Mouse (Mus musculus) kidney, postnatal 4 days (tissue): ENCODE measurements around the gene Etfbkmt.
A peak's percentile ranks its signal among the peaks of the same experiment; 100 is the strongest.
"Not testable (repeated sequence)": the region's sequence is repeated elsewhere in the genome, so short reads cannot be mapped to it uniquely, and the experiment has no call there.

ENCODE experiments used
- DNase-seq, 2 experiments: peaks; one replicate each; pipeline ENCODE4 v3.0.0; 2021; ENCODE audit warnings: mixed read lengths in 2 of 2

Etfbkmt gene

DNA sequence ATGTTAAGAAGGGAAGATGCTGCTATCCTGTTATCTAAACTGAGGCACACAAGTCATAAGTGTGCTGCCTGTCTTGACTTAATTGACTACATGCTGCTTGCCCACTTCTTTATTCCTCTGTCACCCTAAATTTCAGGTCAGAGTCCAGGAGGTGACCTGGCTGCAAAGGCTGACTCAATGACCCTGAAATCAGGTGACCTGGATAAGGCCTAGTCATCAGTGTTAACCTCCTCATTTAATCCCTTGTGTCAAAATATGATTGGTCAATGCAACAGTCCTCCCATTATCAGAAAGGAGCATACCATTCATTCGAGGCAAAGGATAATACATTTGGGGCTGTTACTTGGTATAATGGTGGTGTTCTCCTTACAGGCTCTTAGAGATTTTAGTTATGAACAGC lies at the start of gene Etfbkmt:
Etfbkmt (plus strand) TSS at position 379 of the 400 bp plus-strand sequence.
- no peak for DNase-seq

DNA sequence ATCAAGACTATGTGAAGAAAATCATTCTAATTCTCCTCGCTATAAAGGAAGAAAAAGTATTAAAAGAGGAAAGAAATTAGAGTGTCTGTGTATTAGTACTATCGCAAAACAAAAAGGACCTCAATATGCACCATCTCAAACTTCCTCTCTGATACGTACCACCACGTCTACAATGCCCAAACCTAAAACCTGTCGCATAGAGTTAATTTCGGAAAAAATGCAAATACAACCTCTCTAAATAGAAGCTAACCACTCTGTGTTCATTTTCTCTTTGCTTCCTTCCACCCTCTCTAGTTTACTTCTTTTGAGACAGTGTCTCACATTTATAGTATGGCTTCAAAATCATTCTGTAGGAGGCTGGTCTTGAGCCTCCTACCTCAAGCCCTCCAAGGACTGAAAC lies 47.2 kb upstream of the Etfbkmt start:
- DNase-seq, result no peak

DNA sequence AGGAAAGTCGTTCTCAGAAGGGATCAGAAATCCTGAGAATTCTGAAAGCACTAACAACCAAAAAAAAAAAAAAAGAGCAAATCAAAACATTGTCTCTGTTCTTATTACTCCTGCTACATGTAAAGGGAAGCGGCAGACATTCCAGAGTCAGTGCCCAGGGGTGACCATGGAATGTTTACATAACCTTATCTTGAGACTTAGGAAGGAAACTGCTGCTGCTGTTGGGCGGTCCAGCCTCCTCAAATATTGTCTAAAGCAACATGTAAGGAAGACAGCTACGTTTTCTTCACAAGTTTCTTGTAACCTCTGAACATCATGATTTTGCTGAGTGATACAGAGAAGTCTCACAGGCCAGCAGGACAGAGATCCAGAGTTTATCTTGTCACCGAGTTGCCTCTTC lies 46.2 kb upstream of the Etfbkmt start:
- peak; percentile 32 to 34 for DNase-seq

DNA sequence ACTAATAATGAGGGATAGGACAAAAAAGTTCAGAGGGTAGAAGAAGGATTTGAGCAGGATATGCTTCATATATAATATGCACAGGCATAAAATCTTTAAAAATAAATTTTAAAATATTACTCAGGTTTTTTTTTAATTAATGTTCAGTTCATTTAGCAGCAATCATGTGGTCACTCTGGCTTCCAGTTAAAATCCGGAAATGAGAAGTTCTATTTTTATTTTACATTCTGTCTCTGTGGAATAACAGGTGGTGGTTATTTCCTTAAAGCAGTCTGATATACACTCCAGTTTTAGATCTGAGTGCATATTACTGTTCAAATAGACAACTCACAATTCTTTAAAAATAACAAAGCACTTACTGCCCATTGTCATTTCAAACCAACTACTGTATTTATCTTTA lies 45.1 kb upstream of the Etfbkmt start:
- no peak for DNase-seq

DNA sequence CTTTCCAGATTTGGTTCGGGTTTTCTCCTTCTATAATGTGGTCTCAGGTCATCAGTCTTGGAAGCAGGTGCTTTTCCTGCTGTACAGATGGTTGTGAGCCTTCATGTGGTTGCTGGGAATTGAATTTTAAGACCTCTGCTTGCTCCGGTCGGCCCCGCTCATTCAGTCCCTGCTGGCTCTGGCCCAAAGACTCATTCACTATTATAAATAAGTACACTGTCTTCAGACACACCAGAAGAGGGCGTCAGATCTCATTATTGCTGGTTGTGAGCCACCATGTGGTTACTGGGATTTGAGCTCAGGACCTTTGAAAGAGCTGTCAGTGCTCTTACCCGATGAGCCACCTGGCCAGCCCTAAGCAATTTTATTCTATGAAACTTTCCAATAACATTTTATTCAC lies 44.3 kb upstream of the Etfbkmt start:
- peak; percentile 8 to 17 for DNase-seq

DNA sequence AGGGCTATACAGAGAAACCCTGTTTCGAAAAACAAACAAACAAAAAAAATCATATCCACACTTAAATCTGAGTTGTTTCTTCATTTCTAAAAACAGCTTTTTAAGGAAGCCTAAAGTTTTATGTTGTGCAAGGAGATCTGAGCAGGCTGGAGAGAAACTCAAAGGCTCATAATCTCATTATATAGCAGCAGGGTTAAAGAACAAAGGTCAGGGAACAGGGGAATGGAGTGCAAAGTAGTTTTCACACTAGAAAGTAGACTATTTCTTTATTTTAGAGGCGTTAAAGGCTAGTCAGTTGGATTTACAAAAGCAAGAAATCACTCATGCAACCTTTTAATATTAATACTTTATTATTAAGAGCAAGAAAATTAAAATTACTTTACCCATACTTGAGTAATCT lies 43.4 kb upstream of the Etfbkmt start:
- DNase-seq, result no peak

DNA sequence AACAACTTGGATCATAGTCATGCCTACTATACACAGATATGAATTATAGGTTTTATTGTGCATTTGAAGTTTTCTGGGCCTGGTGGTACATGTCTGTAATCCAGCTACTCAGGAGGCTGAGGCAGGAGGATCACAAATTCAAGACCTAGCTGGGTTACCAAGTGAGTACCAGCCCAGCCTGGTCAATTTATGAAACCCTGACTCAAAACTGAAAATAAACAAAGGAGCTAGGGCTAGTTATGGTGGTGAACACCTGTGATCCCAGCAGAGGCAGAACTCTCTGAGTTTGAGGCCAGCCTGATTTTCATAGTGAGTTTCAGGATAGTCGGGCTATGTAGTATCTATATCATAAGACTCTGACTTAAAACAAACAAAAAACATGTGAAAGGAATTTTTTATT lies 42.4 kb upstream of the Etfbkmt start:
- no peak for DNase-seq

DNA sequence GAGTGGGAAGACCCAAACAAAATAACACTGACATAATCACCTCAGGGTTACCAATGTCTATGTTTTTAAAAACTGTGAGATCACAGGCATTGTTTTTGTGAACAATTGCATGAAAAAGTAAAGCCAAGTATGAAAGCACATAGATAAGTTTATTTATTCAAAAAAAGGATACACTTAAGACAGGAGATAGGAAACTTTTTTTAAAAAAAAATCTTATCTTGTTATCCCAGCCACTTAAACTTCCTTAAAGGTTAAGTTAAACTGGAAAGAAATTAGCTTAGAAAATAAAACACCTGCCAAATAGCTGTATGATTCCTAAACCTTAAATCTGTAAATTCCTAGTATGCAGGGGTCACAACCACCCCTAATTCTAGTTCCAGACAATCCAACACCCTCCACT lies 40.7 kb upstream of the Etfbkmt start:
- DNase-seq, result no peak

DNA sequence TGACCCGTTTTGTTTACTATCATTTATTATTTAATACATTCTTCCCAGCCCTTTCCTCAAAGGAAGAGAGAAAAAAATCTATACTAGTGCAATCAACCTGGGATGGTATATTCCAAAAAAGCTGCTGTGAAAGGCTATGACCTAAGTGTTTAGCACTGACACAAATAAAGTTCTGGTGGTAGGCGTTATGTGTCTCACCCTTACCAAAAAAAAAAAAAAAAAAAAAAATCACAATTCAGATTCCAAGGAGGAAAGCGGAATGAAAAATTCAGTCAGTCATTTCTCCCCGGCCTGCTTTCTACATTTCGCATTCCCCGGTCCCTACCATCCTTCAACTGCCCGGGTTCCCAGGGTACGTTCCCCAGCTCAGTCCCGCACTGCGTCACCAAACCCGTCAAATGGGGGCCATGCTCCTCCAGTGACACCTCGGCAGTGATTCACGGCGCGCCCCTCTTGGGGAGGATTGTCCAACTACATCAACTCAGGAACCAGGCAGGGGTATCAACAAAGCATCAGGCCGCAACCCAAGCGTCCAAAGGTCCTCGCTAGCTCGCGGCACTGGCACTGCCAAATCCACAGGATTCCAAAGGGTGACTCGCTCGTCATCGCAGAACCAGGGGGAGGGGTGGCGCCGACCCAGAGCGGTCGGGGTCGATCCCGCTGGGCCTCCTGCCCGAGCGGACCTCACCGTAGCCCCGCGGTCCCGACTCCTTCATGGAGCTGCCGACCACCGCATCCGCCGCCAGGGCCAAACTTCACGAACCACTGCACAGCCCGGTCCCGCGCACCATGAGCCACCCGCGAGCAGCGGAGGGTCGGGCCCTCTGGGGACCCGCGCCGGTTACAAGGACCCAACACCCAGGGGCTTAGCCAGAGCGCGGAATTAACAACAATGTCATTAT lies 39.2 kb upstream of the Etfbkmt start:
- peak; percentile 70 to 80 for DNase-seq

DNA sequence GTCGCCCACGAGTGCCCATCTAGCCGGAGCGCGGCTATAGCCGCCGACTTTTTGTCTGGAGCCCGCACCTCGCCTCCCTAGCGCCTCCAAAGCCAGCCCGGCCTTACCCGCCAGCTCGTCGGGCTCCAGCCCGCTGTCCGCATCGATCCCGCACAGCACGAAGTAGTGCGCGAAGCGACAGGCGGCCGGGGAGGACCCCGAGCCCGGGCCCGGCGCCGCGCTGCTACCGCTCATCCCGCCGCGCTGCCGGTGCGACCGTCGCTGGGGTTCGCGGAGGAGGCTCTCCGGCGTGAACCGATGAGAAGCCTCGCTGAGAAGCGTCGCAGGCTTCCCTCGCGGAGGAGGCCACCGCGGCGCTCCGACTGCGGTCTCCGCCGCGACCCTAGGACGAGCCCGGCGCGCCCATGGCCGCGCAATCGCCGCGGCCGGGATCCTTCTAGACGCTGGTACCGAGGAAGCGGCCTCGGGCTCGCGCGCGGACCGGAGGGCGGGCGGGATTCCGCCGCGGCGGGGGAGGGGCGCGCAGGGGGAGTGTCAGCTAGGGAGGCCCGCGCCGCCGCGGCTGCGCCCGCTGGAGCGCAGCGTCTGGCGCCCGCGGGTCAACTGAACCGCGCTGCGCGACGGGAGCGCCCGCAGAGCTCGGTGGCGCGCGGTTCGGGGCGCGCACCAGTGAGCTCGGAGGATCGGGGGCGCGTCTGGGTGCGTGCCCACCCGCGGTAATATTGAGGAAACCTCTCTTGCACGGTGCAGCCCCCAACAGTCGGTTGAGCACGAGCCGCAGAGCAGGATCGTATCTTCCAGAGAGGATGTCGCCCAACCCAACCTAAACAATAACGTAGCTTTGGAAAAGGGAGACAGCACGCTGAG lies 38.3 kb upstream of the Etfbkmt start, which contains the start of gene Dennd5b:
Dennd5b (minus strand) TSS at position 605 of the 867 bp plus-strand sequence.
- DNase-seq, result peak; percentile 87 to 92

DNA sequence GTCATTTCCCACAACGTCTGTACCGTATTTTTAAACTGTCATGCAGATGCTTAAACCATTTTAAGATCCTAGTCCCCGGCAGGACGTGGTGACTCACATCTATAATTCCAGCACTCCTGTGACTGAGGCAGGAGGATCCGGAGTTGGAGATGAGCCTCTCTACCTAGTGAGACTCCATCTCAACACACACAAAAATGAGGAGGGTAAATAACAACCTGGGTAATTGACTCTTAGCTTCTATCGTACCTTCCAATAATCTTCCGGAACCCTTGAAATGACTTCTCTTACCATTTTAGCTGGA lies 37.8 kb upstream of the Etfbkmt start:
- no peak for DNase-seq

DNA sequence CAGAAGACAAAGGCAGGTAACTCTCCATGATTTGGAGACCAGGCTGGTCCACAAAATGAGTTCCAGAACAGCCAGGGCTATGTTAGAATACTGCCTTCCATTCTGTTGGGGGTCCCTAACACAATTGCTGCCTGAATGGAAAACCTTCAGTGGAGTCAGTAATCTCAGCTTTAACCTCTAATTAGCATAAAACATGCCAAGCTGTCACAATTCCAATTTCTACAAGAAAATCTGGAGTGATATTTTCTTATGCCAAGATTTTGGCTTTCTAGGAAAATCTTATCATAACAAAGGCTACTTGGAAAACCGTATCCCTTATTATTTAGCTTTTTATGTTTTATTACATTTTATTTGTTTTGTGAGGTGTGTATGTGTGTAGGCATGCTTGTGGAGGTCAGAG lies 36.2 kb upstream of the Etfbkmt start:
- DNase-seq, result no peak

DNA sequence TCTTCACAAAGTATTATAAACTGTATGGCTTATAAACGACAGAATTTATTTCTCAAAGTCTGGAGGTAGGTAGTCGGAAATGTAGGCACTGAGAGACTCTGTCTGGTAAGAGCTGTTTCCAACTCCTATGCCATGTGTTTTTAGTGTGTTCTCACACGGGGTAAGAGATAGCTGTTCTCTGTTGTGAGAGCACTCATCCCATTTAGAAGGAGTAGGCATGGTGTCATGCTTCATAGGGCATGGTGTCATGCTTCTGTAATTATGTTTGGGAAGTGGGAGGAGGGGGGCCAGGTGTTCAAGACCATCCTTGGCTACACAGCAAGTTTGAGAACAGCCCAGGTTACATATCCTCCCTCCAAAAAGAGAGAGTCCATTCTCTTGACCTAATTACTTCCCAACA lies 32.0 kb upstream of the Etfbkmt start:
- no peak for DNase-seq

DNA sequence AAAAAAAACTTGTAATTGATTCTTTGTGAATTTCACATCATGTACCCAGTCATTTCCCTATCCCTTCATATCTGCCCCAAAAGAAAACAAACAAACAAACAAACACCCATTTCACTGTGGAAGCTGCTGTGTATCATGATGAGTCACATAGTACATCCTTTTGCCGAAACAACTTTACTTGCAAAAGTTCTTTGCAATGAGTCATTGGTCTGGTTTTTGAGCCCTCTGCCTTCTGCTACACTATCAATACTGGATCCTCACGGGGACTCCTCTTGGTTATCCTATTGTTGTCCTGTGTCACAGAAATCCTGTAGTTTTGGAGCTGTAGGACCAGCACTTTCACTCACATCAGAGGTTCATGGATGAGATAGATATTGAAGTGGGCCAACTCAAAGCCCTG lies 30.7 kb upstream of the Etfbkmt start:
- DNase-seq, result no peak

DNA sequence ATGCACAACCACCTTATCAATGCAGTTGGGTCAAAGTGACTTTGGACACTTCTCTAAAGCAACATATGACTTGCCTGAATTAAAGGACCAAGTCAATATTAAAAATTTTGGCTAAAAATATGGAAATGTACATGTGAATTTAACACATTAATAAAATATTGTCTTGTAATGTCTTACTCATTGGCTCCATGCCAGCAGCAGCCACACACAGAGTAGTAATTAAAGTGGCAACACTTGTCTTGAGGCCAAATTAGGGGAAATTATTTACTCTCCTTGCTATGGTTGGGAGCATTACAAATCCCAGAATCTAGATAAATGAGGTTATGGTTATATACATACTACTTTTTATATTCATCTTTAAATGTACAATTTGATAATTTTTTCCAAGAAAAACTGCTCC lies 22.7 kb upstream of the Etfbkmt start:
- no peak for DNase-seq

DNA sequence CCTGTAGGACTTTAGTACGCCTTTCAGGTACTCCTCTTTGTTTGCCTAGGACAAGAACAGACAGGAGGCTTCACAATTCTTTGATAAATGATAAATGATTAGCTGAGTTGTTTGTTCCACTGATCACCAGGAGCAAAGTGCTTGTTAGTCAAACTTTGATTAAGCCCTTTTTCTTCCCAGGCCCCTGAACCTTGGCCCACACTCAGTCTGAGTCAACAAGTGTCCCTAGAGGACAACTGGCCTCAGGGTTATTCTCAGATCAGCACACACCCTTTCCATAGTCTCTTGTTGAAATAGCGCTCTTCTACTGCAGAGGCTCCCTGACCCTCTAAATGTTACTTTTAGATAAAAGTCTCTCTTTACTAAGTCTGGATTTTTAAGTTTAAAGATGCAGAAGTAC lies 20.7 kb upstream of the Etfbkmt start:
- DNase-seq, result peak; percentile 15 to 39

DNA sequence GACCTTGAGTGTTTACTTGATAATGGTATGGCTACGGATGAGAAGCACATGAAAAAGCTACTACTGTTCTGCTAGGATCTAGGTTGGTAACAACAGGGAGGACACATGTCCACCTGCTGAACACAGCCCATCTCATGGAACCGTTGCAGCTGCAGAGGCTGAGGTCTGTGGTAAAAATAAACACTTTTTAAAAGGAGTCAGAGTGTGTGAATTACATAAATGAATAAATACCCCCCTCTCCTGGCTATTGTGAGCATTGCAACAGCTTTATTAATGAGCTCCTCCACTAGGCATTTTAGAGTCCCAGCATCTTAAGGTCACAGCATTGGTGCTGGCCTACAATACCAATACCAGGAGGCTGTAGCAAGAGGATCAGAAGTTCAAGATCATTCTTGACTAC lies 19.8 kb upstream of the Etfbkmt start:
- DNase-seq, result peak; percentile 13 to 43

DNA sequence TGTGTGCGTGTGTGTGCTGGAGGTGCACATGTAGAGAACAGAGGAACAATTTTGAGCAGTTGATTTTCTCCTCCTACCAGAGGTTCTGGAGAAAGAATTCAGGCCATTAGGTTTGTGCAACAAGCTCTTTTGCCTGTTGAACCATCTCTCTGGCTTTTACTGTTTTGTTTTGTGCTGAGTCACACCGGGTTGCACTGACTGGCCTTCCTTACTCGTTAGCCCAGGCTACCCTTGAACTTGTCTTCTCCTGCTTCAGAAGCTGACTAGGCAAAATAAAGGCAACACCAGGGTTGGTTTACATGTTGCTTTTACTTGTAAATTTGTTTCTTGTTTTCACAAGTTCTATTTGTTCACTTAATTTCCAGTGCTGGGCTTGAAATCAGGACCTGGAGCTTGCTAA lies 16.6 kb upstream of the Etfbkmt start:
- DNase-seq, result no peak

DNA sequence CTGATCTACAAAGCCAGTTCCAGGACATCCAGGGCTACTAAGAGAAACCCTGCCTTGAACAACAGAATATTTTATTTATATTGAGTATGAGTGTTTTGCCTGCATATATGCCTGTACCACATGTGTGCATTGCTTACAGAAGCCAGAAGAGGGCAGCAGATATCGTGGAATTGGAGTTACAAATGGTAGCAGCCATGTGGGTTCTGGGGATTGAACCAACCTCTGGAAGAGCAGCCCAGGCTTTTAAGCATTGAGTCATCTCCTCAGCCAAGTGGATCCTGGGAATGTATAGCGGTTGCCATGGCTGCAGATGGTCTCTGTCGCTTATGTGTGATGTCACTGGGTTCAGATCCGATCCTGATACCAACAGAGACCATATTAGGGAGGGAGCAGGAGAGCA lies 13.0 kb upstream of the Etfbkmt start:
- peak; percentile 49 to 61 for DNase-seq

DNA sequence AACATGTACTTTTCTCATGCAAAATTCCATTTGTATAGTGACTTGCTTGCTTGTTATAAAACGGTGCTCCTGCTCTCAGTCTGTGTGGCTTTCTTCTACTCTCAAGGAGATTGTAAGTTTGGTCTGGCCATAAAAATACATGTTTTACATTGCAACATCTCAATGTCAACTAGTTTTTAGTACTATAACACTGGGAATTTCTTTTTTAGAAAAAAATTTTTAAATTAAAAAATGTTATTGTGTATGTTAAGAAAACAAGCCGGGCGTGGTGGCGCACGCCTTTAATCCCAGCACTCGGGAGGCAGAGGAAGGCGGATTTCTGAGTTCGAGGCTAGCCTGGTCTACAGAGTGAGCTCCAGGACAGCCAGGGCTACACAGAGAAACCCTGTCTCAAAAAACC lies 9.8 kb upstream of the Etfbkmt start, which contains the start of gene Gm10203:
Gm10203 (plus strand) TSS at position 301 of the 400 bp plus-strand sequence.
- not testable (repeated sequence) for DNase-seq

DNA sequence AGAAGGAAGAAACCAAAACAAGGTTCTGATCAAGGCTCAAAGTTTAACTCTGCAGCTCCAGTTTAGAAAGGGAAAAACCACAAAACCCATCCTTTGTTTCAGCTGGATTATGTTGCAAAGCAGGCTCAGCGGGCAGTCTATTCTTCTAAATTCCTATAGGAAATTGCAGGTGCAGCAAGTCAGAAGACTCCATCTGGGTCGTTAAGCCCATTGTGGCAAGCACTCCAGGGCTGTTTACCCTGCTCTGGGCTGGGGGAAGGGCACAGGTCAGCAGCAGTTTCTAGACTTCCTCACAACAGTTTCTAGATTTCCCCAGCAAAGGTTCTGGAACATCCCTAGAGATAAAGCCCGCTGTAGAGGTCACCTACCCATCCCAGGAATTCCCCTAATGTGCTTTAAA lies 8.5 kb upstream of the Etfbkmt start:
- DNase-seq, result no peak

DNA sequence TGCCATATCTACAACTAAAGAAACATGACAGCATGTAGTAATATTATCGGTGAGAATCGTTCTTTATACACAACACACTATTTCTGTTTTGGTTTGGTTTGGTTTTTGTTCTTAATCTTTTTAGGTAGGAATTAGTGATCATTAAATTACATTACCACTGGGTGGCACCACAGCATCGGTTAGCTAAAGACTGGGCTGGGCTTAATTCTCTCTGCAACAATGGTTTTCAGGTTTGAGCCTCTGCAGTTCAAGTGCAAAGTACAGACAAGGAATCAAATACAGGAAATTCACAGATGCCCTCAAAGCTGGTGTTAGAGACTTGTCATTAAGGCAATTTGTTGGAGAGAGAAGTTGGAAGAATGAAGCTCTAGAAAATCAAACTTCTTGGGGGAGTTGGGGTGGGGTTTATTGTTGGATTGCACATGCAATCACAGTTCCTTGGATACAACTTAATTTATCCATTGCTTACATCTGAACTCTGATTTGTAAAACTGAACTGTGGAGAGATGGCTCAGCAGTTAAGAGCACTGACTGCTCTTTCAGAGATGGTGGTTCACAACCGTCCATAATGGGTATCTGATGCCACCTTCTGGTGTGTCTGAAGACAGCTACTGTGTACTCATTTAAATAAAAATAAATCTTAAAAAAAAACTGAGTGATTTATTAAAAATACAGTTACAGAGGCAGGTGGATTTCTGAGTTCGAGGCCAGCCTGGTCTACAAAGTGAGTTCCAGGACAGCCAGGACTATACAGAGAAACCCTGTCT lies 7.2 kb upstream of the Etfbkmt start:
- peak; percentile 39 to 55 for DNase-seq
